Mouse (Mus musculus) forebrain, embryonic 15.5 days (tissue): ENCODE results near the gene Galnt11. TPM values are rescaled to one million over a fixed set of nuclear protein-coding genes. Genes with fewer than 3 reads are reported as not detected.

Source experiments
- ATAC-seq: fragments of 200-750 bp; cut with Nextera tagmentation; replicated peaks from 2 replicates; pipeline ENCODE4 v1.8.0; 2017; ENCODE audit warnings: mild to moderate bottlenecking, moderate TSS enrichment, moderate library complexity
- H3K27ac ChIP-seq: fragments of 300-500 bp; sonication (generic); replicated peaks from 2 replicates; pipeline ENCODE4 v1.5.1; 2015; ENCODE audit warnings: mild to moderate bottlenecking, inconsistent platforms
- H3K27me3 ChIP-seq: fragments of 300-500 bp; sonication (generic); 2 replicates; pipeline ENCODE4 v1.6.1; 2015; ENCODE audit warnings: inconsistent platforms
- H3K36me3 ChIP-seq: fragments of 300-500 bp; sonication (generic); 2 replicates; pipeline ENCODE4 v1.6.1; 2015; ENCODE audit warnings: mild to moderate bottlenecking, inconsistent platforms
- H3K4me1 ChIP-seq: fragments of 300-500 bp; sonication (generic); 2 replicates; pipeline ENCODE4 v1.6.1; 2015; ENCODE audit warnings: inconsistent platforms
- H3K4me2 ChIP-seq: fragments of 300-500 bp; sonication (generic); replicated peaks from 2 replicates; pipeline ENCODE4 v1.6.1; 2015; ENCODE audit warnings: mild to moderate bottlenecking, inconsistent platforms
- H3K4me3 ChIP-seq: fragments of 300-500 bp; sonication (generic); 2 replicates; pipeline ENCODE4 v1.5.1; 2015; ENCODE audit warnings: mild to moderate bottlenecking, inconsistent platforms
- H3K9ac ChIP-seq: fragments of 300-500 bp; sonication (generic); replicated peaks from 2 replicates; pipeline ENCODE4 v1.6.1; 2015; ENCODE audit warnings: mild to moderate bottlenecking, inconsistent platforms
- H3K9me3 ChIP-seq: fragments of 300-500 bp; sonication (generic); 2 replicates; pipeline ENCODE4 v1.6.1; 2016; ENCODE audit warnings: inconsistent platforms
- WGBS: fragments of 180-500 bp; shearing (Covaris S2); methylation state at CpG from one replicate; pipeline ENCODE4 v1.1.7; 2015; ENCODE audit warnings: mixed read lengths; 5-methylcytosine and 5-hydroxymethylcytosine counted together
- polyA plus RNA-seq: library from polyadenylated mRNA; unstranded; fragments of >200 nt; fragmentation: Nextera tagmentation; extraction: Ambion mirVana; gene quantifications from 2 replicates; pipeline ENCODE4 v1.2.1, GENCODE M21; 2015

Gene Galnt11
- polyA plus RNA-seq, 1 experiment from 2014 or later: 43.5 TPM

- no peak overlapping the region for H3K4me2 ChIP-seq
- no peaks in the 10 kb centered on the region for H3K27me3 ChIP-seq
- H3K4me1 ChIP-seq: no peaks in the 10 kb centered on the region
- H3K27ac ChIP-seq: no peak overlapping the region
- H3K9me3 ChIP-seq: no peaks in the 10 kb centered on the region
- no peak overlapping the region for H3K4me3 ChIP-seq
- 89% methylated on average over 7 of the region's 7 CpGs for WGBS
- no peak overlapping the region for H3K9ac ChIP-seq
- peaks cover 65% of the 10 kb centered on the region for H3K36me3 ChIP-seq
- no peak for ATAC-seq
Measured at GRCm38 (mm10) chr5:25262266-25262665, 40.6 kb downstream of the Galnt11 start.

- Histone ChIP-seq H3K4me3 (no peak overlapping the region), H3K36me3 (peaks cover 73% of the 10 kb centered on the region), H3K27ac (no peak overlapping the region), H3K9ac (no peak overlapping the region), H3K27me3 (no peaks in the 10 kb centered on the region), H3K4me2 (no peak overlapping the region), H3K9me3 (no peaks in the 10 kb centered on the region), H3K4me1 (no peaks in the 10 kb centered on the region)
- WGBS: 94% methylated on average over 4 of the region's 4 CpGs
- no peak for ATAC-seq
Measured at GRCm38 (mm10) chr5:25268258-25268888, 46.7 kb downstream of the Galnt11 start.

GRCm38 (mm10) chr5:25275629-25276028 lies 53.9 kb downstream of the Galnt11 start:
- Histone ChIP-seq H3K4me1 (no peaks in the 10 kb centered on the region), H3K4me2 (no peak overlapping the region), H3K27ac (no peak overlapping the region), H3K27me3 (no peaks in the 10 kb centered on the region), H3K4me3 (no peak overlapping the region), H3K9ac (no peak overlapping the region), H3K36me3 (peaks cover 74% of the 10 kb centered on the region), H3K9me3 (no peaks in the 10 kb centered on the region)
- ATAC-seq: no peak
- WGBS: 90% methylated on average over 10 of the region's 10 CpGs

DNA sequence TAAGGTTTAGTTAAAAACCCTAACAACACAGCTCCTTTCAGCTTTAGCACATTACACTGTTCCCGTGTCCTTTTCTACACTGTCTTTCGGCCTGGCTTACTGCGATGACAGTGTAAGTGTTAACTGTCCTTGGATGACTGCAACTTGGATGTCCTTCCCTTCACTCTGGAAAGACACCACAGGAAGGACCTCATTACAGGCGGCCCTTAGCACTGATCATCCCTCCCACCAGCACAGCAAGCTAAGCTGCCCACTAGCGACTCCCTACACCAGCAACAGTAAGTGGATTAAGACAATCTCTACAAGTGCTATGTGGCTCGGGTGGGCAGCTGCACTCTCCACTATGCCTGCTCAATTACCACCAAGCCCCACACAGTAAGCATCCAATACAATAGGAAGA lies 54.7 kb downstream of the Galnt11 start:
- Histone ChIP-seq H3K4me1 (no peaks in the 10 kb centered on the region), H3K4me3 (no peak overlapping the region), H3K9ac (no peak overlapping the region), H3K36me3 (peaks cover 74% of the 10 kb centered on the region), H3K9me3 (no peaks in the 10 kb centered on the region), H3K4me2 (no peak overlapping the region), H3K27ac (no peak overlapping the region), H3K27me3 (no peaks in the 10 kb centered on the region)
- no peak for ATAC-seq
- 77% methylated on average over 6 of the region's 6 CpGs for WGBS

- Histone ChIP-seq H3K4me3 (no peak overlapping the region), H3K9me3 (no peaks in the 10 kb centered on the region), H3K27ac (no peak overlapping the region), H3K36me3 (peaks cover 75% of the 10 kb centered on the region), H3K9ac (no peak overlapping the region), H3K27me3 (no peaks in the 10 kb centered on the region), H3K4me2 (no peak overlapping the region), H3K4me1 (no peaks in the 10 kb centered on the region)
- 98% methylated on average over 13 of the region's 13 CpGs for WGBS
- ATAC-seq: no peak
Measured at GRCm38 (mm10) chr5:25283988-25284387, 62.3 kb downstream of the Galnt11 start.

DNA sequence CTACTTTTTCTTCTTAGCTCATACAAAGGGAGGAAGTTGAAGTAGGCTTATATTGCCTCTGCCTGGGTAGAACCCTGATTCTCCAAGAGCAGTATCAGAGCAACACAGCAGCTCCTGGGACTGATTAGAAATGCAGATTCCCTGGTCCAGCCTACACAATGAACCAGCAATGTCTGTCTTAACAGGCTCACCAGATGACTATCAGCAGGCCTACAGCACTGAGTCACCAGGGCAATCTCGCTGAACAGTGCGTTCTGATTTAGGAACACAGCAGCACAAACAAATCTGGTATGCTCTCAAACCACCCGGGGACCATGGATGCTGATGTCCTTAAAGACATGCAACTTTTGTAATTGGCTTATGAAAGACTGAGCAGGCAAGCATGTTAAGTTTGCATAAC lies 75.1 kb downstream of the Galnt11 start:
- no peaks in the 10 kb centered on the region for H3K9me3 ChIP-seq
- no peak overlapping the region for H3K4me3 ChIP-seq
- H3K4me1 ChIP-seq: 0 out of 2 replicates have a peak, but pooled peaks cover 6% of the 10 kb centered on the region
- no peak overlapping the region for H3K9ac ChIP-seq
- WGBS: 47% methylated on average over 3 of the region's 3 CpGs
- H3K36me3 ChIP-seq: peaks cover 49% of the 10 kb centered on the region
- H3K4me2 ChIP-seq: no peak overlapping the region
- ATAC-seq: no peak
- H3K27me3 ChIP-seq: no peaks in the 10 kb centered on the region
- no peak overlapping the region for H3K27ac ChIP-seq

DNA sequence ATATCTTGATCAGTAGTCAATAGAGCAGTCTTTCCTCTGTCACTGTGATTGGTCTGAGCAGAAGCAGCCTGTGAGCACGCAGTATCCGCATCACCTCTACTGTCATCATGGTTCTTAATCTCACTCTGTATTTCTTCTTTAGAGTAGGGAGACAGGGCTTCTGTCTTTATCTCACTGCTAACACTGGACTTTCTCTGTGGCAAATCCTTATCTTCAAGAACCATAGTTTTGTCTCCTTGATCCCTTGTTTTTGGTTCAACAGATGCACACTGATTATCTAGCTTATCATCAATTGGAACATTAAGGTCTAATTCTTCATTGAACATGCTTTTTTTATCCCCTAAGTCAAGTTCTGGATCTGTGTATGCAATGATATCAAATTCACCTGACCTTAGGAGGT lies 88.5 kb downstream of the Galnt11 start:
- Histone ChIP-seq H3K9ac (no peak overlapping the region), H3K4me1 (no peaks in the 10 kb centered on the region), H3K9me3 (no peaks in the 10 kb centered on the region), H3K27me3 (no peaks in the 10 kb centered on the region), H3K36me3 (peaks cover 56% of the 10 kb centered on the region), H3K27ac (no peak overlapping the region), H3K4me3 (no peak overlapping the region), H3K4me2 (no peak overlapping the region)
- no peak for ATAC-seq
- WGBS: 97% methylated on average over 2 of the region's 2 CpGs

GRCm38 (mm10) chr5:25313881-25314280 lies 92.2 kb downstream of the Galnt11 start:
- no peaks in the 10 kb centered on the region for H3K27me3 ChIP-seq
- H3K27ac ChIP-seq: no peak overlapping the region
- no peaks in the 10 kb centered on the region for H3K9me3 ChIP-seq
- H3K4me2 ChIP-seq: no peak overlapping the region
- H3K4me1 ChIP-seq: no peaks in the 10 kb centered on the region
- 90% methylated on average over 6 of the region's 6 CpGs for WGBS
- no peak for ATAC-seq
- no peak overlapping the region for H3K4me3 ChIP-seq
- no peak overlapping the region for H3K9ac ChIP-seq
- peaks cover 65% of the 10 kb centered on the region for H3K36me3 ChIP-seq

Other genes starting within 250 kb of the Galnt11 start
- 90.1 and 93.3 TPM in 2 replicates for gene Prkag2, start 121.3 kb upstream of the Galnt11 start, polyA plus RNA-seq
- not detected in 2 replicates for gene Galntl5, start 40.4 kb upstream of the Galnt11 start, polyA plus RNA-seq
- gene E130116L18Rik, start 1.2 kb downstream of the Galnt11 start, polyA plus RNA-seq: not detected in 2 replicates